Mouse (Mus musculus): ENCODE measurements at regions not wholly inside any gene's neighbourhood (a gene's known extent, or its start where the extent isn't known, plus 50 kb on each side); places are given as distances from the start of the nearest gene placed in this dataset.

GRCm38 (mm10) chr8:34562278-34562677 lies 450.7 kb upstream of the Gm10131 start:
- DNase-seq (ENCODE audit: low spot score), result no peak

DNA sequence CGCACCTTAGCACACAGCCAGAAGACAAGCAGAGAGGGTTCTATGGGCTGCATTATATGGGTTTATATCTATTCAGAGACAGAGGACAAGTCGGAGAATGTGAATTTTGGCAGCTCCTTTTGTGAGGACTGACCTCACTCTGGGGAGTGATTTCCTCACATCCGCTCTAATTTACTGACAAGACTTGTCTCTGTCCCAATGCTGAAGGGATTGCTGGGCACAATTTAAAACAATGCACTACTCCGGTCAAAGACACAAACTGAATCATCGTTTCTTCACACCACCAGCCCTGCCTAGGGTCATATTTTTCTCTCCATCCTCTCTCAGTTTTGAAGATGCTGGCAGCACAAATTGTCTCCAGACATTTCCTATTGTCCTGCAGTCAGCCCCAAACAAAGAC lies 438.2 kb upstream of the Gm10131 start:
- no peak for DNase-seq (ENCODE audit: low spot score)

DNA sequence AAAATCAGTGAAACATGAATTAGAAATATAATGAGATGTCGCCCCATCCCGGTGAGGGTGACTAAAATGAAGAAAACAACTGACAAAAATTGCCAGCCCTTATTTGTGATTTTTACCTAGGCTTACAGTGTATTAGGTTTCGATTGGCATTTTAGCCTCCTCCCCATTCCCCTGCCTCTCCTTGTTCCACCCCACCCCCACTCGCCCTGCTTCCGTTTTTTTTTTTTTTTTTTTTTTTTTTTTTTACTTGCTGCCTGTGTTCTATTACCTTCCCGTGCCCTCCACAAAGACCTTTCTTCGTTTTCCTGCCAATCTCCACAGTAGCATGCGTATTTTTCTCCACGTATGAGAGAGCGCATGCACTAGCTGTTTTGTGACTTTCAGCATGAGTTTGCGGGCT lies 435.3 kb upstream of the Gm10131 start:
- DNase-seq (ENCODE audit: low spot score), result no peak

DNA sequence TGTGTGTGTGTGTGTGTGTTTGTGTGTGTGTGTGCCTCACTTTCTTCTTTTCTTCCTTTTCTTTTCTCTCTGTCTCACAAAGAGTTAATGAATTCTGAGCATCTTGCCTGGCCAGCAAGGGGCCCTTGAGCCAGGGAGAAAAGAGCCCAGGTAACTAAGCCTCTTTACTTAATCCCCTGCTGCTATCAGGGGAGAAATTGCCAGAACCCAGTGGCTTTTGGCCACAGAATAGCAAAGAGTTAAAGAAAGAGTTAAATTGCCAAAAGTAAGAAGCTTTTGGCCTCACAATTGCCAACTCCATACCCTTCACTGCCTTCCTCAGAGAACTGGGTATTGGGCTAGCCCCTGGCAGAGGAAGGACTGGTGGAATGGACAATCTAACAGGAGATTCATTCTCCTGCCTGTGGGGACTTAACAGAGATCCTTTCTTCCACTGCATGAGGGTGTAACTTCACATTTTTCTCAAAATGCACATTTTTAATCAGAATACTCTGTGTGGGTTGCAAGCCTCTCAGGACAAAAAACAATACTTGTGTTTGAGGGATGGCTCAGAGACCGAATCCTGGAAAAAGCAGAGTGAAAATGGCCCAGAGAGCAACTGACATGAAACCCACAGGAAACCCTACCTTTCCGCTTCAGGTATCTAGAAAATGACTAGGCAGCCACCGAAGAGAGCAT lies 431.0 kb upstream of the Gm10131 start:
- no peak for DNase-seq (ENCODE audit: low spot score)

- DNase-seq (ENCODE audit: low spot score), result no peak
These were observed 427.7 kb upstream of the Gm10131 start for GRCm38 (mm10) chr8:34539232-34539631.

DNA sequence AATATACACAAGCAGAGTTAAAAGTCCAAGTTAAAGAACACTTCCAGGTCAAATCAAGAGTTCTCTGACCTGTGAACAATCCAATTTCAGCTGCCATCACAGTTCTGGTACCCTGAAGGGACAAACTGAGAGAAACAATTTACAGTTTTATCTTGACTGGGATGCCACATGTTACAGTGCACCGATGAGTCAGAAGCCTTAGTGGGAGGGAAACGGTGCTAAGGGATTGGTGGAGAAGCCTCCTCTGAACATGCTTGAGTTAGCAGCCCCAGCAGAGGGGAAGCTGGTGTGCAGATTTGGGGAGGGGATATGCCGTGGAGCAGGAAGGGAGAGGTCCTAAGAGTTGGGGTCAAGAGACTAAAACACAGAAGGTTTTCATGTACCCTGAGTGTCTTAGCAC lies 423.9 kb upstream of the Gm10131 start:
- no peak for DNase-seq (ENCODE audit: low spot score)

- DNase-seq (ENCODE audit: low spot score), result no peak
These were observed 421.9 kb upstream of the Gm10131 start for GRCm38 (mm10) chr8:34533421-34533820.

DNA sequence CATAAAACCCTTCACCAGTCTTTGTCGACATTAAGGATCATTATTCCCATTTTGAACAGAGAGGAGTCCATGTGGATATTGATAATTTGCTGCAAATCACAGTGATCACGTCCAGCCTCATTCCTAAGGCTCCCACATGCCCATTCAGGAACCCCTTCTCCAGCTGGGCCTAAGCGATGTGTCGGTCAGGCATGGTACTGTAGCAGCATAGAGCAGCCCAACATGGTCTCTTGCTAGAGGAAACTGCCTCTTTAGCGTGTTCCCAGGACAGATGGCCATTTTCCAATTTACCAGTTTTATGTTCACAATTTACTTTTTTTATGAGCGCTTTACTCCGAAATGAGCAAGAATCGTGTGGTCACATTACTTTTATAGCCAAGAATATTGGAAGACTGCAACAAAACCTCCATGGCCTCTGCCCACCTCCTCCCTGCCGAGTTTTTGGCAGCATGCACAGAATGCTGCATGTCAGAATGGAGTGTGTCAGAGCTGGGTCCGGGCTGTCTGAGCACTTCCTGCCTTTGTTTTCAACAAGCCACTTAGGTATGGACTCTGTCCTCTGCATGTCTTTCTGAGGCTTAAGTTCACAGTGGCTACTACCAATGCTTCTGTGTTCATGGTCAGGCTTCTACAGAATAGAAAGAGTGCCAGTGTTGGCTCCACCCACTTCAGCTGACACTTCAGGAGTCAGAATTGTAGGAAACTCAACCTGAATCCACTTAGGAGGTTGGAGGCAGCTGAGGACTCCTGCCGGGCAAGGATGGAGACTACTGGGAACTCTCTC lies 419.6 kb upstream of the Gm10131 start:
- no peak for DNase-seq (ENCODE audit: low spot score)

DNA sequence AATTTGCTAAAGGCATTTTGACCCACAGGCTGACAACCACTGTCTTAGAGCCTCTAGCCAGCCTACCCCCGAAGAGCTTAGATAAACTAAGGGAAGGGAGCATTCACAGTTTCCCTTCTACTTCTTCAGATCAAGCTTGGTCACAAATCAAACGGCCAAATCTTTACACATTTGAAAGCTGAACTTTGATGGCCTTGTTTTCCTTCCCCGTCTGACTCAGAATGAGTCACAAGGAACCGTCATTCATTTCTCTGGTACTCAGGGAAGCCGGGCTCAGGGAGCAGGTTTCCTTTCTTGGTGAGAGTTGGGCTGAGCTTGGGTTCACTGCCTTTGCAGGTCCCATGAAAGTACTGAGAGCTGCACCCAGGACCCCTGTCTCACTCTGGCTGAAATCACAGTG lies 418.5 kb upstream of the Gm10131 start:
- no peak for DNase-seq (ENCODE audit: low spot score)

DNA sequence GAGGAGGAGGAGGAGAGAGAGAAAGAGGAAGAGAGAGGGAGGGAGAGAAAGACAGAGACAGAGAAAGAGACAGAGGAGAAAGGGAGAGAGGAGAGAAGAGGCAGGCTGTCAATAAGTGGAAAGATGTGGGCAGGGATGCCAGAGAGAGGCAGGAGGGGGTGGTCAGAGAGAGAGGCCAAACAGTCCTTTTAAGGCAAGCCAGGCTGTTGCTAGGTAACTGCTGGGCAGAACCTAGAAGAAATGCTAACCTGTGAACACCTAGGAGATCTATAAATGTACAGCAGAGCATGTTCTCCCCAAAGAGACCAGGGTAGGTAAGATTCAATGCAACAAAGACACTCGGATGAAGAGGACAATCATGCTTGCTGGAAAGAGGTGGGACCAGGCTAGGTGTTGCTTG lies 417.9 kb upstream of the Gm10131 start:
- DNase-seq (ENCODE audit: low spot score), result no peak

DNA sequence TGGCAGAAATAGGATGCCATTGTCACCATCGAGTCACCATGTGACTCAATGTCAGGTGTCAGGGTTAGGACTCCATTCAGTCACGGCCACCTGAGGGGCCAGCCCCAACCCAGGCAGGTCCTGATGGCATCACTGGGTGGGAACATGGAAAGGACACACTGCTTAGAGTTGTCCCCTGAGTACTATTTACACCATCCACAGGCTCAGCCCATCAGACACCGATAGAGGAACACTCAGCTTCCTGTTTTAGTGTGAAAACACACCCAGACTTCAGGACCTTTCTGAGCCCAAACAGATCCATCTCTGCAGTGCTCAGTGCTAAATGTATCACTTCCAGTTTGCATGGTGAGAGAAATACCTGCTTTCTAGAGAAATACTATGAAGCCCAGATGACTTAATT lies 416.7 kb upstream of the Gm10131 start:
- DNase-seq (ENCODE audit: low spot score), result no peak

DNA sequence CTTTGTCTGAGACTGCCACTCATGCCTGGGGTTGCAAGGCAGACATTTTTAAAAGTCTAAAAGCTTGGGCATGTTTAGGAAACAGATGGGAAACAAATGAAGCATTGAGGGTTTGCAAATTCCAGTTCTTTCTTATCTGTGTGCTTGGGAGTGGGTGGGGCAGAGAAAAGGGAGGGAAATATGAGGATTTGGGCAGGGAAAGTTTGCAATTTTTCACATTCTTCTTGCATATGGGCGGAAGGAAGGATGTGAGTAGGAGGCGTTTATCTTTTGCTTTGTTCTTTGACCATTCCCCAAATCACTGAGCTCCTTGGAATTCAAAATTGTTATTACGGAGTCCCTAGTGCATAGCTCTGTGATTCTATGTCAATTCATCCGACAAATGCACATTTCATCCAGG lies 413.7 kb upstream of the Gm10131 start:
- no peak for DNase-seq (ENCODE audit: low spot score)

GRCm38 (mm10) chr8:34523849-34524248 lies 412.3 kb upstream of the Gm10131 start:
- DNase-seq (ENCODE audit: low spot score), result no peak

DNA sequence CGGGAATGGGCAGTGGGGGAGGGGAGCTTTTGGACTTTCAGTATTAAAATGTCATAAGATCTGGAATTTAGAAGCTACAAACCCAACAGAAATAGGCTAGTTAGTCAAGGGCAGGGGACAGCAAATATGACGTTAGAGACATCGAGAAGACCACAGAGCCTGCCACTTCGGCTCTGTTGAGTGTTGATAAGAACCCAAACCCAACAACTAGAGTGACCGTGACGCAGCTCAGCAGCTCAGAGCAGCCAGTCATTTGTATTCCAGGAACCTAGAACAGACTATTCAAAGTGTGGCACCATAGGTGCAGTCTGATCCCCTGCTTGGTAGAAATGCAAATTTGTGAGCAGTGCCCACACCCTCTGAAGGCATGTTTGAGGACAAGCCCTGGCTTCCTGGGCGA lies 409.8 kb upstream of the Gm10131 start:
- no peak for DNase-seq (ENCODE audit: low spot score)

GRCm38 (mm10) chr8:34520664-34521063 lies 409.1 kb upstream of the Gm10131 start:
- no peak for DNase-seq (ENCODE audit: low spot score)

GRCm38 (mm10) chr8:34513459-34514090 lies 402.0 kb upstream of the Gm10131 start:
- DNase-seq (ENCODE audit: low spot score), result no peak

- DNase-seq (ENCODE audit: low spot score), result no peak
These were observed 394.5 kb upstream of the Gm10131 start for GRCm38 (mm10) chr8:34505829-34506555.

DNA sequence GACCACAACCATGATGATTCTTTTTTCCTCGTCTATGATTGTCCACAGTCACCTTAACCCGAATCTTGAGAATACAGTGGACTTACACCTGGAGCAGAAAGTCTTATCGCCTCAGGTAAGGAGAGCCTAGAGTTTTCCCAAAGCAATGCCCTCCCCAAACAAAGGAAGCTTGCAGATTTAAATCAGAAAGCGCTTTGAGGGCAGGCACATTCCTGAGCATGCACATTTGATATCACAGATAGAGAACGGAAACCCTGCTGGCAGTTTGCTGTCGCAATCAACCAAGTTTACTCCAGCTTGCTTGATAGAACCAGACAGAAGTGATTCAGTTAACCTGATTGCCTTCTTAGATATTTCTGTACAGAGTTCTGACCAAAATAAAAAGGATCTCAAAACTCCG lies 393.6 kb upstream of the Gm10131 start:
- no peak for DNase-seq (ENCODE audit: low spot score)

GRCm38 (mm10) chr8:34502606-34503162 lies 391.1 kb upstream of the Gm10131 start:
- DNase-seq (ENCODE audit: low spot score), result no peak

GRCm38 (mm10) chr8:34499196-34499595 lies 387.7 kb upstream of the Gm10131 start:
- DNase-seq (ENCODE audit: low spot score), result no peak

GRCm38 (mm10) chr8:34496751-34497150 lies 385.2 kb upstream of the Gm10131 start:
- DNase-seq (ENCODE audit: low spot score), result no peak

GRCm38 (mm10) chr8:34495974-34496373 lies 384.4 kb upstream of the Gm10131 start:
- DNase-seq (ENCODE audit: low spot score), result no peak
